Mouse (Mus musculus) right cerebral cortex, postnatal 36 days (tissue): ENCODE data around the gene Gm20431.
A peak's percentile ranks its signal among the peaks of the same experiment; 100 is the strongest.
"Not testable (repeated sequence)": the region's sequence is repeated elsewhere in the genome, so short reads cannot be mapped to it uniquely, and the experiment has no call there.

Experiments
- DNase-seq, 2 experiments: peaks; one replicate each; pipeline ENCODE4 v3.0.0; 2022; ENCODE audit warnings: low spot score in 2 of 2, mixed read lengths in 1 of 2

Gene Gm20431

DNA sequence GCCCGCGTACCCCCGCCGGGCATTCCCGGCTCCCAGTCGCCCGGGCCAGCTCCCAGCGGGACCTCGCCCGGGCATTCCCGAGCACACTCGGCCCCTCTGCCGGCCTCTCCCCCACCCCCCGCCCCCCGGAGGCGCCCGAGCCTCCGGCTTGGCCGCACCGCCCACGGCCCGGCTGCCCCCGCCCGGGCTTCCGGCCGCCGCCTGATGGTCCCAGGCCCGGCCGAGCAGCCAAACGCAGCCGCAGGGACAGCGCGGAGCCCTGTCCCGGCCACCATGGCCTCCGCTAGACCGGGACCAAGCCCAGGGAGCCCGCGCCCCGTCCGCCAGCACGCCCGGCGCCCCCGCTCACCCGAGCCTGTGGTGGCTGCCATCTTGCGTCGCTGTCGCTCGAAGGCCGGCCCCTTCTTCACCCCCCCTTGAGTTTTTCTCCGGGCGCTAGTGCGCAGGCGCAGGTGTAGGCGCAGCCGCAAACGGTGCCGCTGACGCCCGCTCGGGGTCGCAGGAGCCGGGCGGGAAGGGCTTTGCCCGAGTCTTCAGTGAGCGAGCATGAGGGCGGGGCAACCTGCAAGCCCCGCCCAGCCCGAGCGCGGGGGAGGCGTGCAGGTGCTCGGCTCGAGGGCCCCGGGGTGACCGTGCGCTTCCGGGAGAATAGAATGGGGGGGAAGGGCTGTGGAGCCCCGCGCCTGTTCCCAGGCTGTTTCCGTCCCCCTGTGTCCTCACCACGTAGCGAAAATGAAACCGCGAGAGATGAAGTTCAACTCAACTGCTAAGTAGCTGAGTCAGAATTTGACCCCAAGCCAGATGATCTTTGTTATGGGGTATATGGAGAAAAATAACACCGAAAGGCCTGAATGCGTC, 29.5 kb downstream of the Gm20431 start, which contains the start of gene Ube2v1:
TSS of gene Ube2v1 (minus strand) at position 505 of the 858 bp plus-strand sequence.
- DNase-seq = peak; percentile 93 to 95

DNA sequence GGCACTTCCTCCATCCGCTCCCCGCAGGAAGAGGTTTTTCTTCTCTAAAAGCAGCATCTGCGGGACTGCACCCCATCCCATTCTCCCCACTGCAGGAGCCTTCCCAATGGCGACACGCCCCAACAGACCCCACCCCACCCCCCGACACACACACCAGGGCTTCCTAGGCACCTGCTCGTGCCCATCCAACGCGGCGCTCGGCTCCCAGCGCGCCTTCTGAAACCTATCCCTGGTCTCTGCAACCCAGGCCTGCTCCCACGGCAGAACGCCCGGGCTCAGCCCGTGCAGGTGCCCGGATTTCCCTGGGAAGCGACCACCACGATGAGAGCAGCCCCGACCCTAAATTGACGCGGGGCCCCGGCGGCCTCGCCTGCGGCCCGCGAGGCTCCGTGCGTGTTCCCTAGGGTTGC, 30.1 kb downstream of the Gm20431 start:
- no peak for DNase-seq

DNA sequence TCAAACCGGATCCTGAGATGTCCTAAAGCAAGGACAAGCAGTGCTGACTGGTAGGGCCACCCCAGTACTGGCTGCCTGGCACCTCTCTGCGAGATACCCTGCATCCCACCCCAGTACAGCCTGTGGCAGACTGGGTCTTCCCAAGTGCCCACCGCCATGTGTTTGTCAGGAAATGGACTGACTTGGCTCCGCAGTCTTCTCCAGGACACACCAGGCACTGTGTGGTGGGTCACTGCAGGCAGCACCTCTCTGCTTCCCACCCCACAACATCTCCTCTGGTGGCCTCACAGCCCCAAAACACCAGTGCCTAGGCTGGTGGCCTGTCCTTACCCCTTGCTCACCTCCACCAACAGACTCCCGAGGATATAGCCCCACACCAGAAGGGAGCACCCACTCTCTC, 30.9 kb downstream of the Gm20431 start:
- no peak for DNase-seq

DNA sequence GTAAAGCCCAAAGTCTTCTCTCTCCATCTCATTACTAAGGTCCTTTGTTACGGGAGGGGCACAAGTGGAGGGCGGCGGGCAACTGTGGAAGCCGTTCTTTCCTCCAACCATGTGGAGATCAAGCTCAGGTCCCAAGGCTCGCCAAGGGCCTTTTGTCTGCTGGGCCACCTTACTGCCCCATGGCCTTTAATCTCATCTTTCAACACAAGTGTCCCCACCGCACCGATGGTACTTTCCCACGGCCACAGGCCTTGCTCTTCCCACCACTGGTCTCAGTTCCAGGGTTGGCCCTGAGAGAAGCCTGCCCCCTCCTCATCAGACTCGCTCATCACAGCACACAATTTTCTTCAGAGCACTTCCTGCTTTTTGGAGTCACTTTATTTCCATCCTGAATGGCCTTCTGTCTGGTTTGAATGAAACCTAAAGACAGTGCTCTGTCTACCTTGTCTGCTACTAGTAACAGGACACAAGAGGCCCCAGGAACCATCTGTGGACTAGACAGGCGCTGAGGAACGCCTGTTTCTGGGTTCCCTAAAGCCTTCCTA, 31.6 kb downstream of the Gm20431 start:
- DNase-seq = no peak

DNA sequence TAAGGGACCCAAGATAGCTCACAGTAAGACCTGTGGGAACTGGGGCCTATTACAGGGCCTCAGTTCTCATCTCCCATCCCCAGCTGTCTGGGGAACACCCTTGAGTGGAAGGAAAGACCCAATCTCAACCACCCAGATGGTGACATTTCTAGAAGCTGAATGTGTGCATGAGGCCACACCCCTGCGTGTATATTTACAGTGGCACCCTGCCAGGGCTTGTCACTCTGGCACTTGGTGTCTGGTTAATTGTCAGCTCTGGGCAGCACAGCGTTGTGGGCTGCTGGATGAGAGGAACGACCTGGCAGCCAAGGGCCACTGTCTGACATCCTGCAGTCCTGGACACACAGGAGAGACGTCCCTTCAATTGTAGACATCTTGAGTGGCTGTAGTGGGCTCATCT, 32.4 kb downstream of the Gm20431 start:
- no peak for DNase-seq

GRCm38 (mm10) chr2:167627019-167627418, 34.3 kb downstream of the Gm20431 start:
- DNase-seq = no peak

DNA sequence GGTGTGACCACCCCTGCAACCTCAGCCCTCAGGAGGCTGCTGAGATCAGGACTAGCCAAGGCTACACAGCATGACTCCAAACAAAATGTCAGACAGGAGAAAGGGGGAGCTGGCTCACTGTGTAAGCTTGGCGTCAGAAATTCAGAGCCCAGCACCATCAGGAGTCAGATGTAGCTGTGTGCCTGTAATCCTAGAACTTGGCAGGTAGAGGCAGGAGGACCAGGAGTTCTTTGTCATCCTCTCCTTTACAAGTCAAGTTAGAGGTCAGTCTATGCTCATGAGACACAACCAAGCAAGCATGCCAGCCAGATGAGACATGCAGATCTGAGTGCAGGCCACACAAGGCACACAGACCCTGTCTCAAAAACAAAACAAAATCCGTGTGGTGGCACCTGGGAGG, 35.6 kb downstream of the Gm20431 start:
- DNase-seq = no peak

DNA sequence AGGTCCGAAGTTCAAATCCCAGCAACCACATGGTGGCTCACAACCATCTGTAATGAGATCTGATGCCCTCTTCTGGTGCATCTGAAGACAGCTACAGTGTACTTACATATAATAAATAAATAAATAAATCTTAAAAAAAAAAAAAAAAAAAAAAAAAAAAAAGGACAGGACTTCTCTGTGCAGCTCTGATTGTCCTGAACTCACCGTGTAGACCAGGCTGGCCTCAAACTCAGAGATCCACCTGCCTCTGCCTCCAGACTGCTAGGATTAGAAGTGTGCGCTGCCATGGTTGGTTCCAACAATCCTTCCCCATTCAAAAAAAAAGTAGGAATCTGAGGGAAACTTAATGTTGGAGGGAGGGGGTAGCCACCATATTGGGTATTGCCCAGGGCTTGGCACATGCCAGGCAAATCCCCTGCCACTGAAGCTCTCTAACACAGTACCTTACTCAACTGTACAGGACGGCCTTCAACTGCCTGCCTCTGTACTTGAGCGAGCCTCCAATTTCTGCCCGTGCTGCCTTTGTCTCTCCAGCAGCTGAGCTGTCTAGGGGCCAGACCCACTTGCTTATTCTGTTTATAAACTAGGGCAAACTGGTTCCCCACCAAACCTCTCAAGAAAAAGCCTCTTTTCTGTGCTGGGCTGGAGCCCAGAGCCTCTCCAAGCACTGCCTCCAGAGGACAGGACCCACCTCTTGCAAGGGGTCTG, 36.8 kb downstream of the Gm20431 start:
- DNase-seq = no peak

DNA sequence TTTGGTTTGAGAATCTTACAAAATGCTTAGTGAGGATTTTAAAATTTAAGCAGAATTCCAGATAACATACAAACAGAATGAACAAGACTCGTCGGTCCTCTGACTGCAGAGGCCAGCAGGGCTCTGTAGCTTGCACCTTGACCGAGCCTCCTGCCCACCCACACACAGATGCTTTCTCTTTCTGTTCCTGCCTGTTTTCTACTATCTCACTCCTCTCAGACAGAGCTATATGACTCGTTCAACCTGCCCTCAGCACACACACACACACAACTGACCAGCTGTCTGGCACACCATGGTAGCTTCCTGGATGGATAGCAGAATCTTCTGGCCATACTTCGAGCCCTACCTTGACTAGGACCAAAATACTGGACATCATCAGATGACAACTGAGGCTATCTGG, 38.3 kb downstream of the Gm20431 start:
- no peak for DNase-seq

GRCm38 (mm10) chr2:167622352-167622751, 38.9 kb downstream of the Gm20431 start:
- DNase-seq = no peak

DNA sequence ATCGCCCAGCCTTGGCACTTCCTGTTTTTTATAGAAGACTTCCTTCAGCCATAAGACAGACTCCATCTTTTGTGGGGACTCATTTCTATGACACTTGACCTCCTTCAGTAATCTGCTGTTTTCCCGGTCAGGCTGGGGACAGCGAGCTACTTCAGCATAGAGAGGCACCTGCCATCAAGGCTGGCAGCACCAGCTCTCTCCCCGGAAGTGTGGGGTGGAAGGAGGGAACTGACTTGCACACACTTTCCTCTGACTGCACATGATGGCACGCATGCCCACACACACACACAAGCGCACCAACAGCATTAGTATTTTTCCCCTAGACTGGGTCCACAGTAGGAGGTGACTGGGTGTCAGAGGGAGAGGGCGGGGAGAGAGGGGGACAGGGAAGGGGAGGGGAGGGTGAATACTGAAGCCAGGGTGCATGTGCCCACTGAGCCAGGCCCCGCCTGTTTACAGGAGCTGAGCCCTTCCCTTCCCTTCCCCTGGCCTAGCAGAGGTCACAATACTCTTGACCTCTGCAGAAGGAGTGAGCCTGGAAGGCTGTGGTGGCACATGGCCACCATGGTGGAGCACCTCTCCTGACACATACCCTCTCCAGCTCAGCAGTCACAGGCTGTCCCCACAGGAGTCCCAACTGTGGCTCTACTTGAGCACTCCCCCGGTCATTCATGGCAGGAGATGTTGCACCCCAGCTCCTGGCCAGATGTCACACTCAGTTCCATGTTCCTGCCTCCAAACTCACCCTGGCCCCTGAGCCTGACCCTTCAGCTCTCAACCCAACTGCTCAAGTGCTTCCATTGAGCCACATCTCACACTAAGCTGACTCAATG, 39.8 kb downstream of the Gm20431 start:
- DNase-seq = no peak

- no peak for DNase-seq
Measured at GRCm38 (mm10) chr2:167617472-167617871, 43.8 kb downstream of the Gm20431 start.

DNA sequence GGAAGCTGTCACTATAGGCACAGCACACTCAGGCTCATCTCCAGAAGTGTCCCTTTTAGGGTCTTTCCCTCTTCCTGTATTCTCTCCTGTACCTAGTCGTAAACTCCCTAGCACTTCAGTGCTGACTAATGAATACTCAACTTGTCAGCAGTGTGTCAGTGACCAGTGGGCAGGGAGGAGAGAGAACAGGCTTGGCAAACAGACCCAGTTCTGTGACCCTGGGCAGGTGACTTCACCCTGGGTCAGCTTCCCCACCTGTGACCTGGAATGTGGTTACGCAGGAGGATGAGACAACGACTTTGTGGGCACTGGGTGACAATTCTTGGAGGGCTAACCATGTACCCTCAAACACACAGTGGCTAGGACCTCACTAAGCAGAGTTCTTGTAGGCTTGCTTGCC, 44.3 kb downstream of the Gm20431 start:
- no peak for DNase-seq

DNA sequence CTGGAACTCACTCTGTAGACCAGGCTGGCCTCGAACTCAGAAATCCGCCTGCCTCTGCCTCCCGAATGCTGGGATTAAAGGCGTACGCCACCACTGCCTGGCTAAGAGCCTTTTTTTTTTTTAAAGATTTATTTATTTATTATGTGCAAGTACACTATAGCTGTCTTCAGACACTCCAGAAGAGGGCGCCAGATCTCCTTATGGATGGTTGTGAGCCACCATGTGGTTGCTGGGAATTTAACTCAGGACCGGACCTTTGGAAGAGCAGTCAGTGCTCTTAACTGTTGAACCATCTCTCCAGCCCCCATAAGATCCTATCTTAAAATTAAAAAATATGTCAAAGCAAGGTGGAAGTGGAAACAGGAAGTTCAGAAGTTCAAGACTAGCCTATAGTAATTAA, 48.0 kb downstream of the Gm20431 start:
- DNase-seq = not testable (repeated sequence)

- no peak for DNase-seq
Measured at GRCm38 (mm10) chr2:167612122-167612521, 49.2 kb downstream of the Gm20431 start.

- DNase-seq = no peak
Measured at GRCm38 (mm10) chr2:167611287-167611686, 50.0 kb downstream of the Gm20431 start.

DNA sequence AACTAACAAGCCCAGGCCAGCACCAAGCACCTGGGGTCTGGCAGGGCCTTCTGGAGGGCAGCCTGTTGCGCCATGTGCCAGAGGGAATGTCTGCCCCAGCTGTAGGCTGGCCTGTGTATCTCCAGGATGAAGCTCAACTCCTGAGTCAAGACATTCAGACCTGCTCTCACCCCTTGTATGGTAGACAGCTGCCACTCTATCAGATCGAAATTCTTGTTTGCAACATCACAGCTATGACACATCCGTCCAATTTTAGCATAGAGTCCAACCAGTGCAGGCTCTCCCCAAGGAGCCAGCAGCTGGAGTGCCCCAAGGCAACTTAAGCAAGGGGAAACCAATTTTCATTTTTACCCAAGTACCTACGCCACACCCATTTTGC, 54.6 kb downstream of the Gm20431 start:
- DNase-seq = no peak

- DNase-seq = no peak
Measured at GRCm38 (mm10) chr2:167605817-167606744, 55.2 kb downstream of the Gm20431 start.

- DNase-seq = peak; percentile 73 to 79
Measured at GRCm38 (mm10) chr2:167605178-167605794, 56.0 kb downstream of the Gm20431 start.

DNA sequence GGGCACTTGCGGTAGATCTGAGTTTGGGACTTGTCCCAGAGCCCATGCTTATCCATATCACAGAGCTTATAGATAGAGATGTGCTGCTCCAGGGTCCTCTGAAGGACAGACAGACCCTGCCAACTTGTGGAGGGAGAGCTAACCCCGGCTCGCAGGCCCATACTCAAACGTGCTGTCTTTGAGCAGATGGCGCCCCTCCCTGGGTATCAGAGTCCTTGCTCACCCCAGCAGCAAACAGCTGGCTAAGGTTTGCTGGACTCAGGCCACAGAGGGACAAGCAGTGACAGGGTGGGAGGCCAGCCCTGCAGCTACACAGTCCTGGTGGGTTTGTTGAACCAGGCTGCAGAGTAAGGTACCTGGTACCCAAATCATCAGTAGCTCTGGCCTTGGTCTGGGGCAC, 58.3 kb downstream of the Gm20431 start:
- no peak for DNase-seq
